Mouse (Mus musculus) limb, embryonic 14.5 days (tissue): ENCODE results near the gene Pde3a. TPM values are rescaled to one million over a fixed set of nuclear protein-coding genes. Genes with fewer than 3 reads are reported as not detected.

Experiments used
- ATAC-seq: fragments of 200-750 bp; cut with Nextera tagmentation; 2 replicates; pipeline ENCODE4 v1.8.0; 2017; ENCODE audit warnings: low read depth, moderate number of reproducible peaks, moderate TSS enrichment; ENCODE audit not compliant: low FRiP score
- DNase-seq: peaks from one replicate; pipeline ENCODE4 v3.0.0-alpha.2; 2015; ENCODE audit warnings: low spot score
- H3K27ac ChIP-seq: fragments of 300-500 bp; sonication (generic); replicated peaks from 2 replicates; pipeline ENCODE4 v1.5.1; 2014; ENCODE audit warnings: low read depth, mild to moderate bottlenecking, low read length, moderate library complexity, mixed read lengths
- H3K27me3 ChIP-seq: fragments of 300-500 bp; sonication (generic); 2 replicates; pipeline ENCODE4 v1.6.1; 2014; ENCODE audit warnings: low read length, mixed read lengths; ENCODE audit not compliant: control insufficient read depth, insufficient read depth
- H3K36me3 ChIP-seq: fragments of 300-500 bp; sonication (generic); 2 replicates; pipeline ENCODE4 v1.6.1; 2014; ENCODE audit warnings: mild to moderate bottlenecking, low read length, moderate library complexity, mixed read lengths; ENCODE audit not compliant: control insufficient read depth, insufficient read depth
- H3K4me1 ChIP-seq: fragments of 300-500 bp; sonication (generic); 2 replicates; pipeline ENCODE4 v1.6.1; 2014; ENCODE audit warnings: antibody characterized with exemption, low read length, mixed read lengths; ENCODE audit not compliant: control insufficient read depth, insufficient read depth
- H3K4me2 ChIP-seq: fragments of 300-500 bp; sonication (generic); replicated peaks from 2 replicates; pipeline ENCODE4 v1.6.1; 2014; ENCODE audit warnings: low read depth, mild to moderate bottlenecking, low read length, moderate library complexity; ENCODE audit not compliant: severe bottlenecking
- H3K4me3 ChIP-seq: fragments of 300-500 bp; sonication (generic); replicated peaks from 2 replicates; pipeline ENCODE4 v1.5.1; 2014; ENCODE audit warnings: low read length
- H3K9ac ChIP-seq: fragments of 300-500 bp; sonication (generic); 2 replicates; pipeline ENCODE4 v1.6.1; 2014; ENCODE audit warnings: mild to moderate bottlenecking, low read depth, low read length, moderate library complexity; ENCODE audit not compliant: severe bottlenecking
- H3K9me3 ChIP-seq: fragments of 300-500 bp; sonication (generic); 2 replicates; pipeline ENCODE4 v1.6.1; 2016; ENCODE audit warnings: low read length; ENCODE audit not compliant: control insufficient read depth
- POLR2A ChIP-seq: fragments of 200-500 bp; IDR thresholded peaks from 2 replicates; pipeline ENCODE4 v1.8.0; 2012; ENCODE audit warnings: inconsistent platforms, mild to moderate bottlenecking, moderate library complexity, borderline replicate concordance; ENCODE audit not compliant: insufficient read depth, insufficient read length; ENCODE audit errors: extremely low read depth
- WGBS: fragments of 180-500 bp; shearing (Covaris S2); extraction: QIAGEN DNeasy Blood & Tissue Kit; methylation state at CpG from one replicate; pipeline ENCODE4 v1.1.7; 2014; 5-methylcytosine and 5-hydroxymethylcytosine counted together
- polyA plus RNA-seq, 2 experiments: library from polyadenylated mRNA; depleted of rRNA in 1 of 2; stranded (reverse) in 1 of 2; unstranded in 1 of 2; fragments of >200 nt; fragmentation: Nextera tagmentation in 1 of 2; extraction: Ambion mirVana in 1 of 2; gene quantifications; 2 replicates each; pipeline versions ENCODE4 v1.2.1 to v1.2.3; 2012 to 2014

The Pde3a gene
- 4.6 and 5.6 TPM in 2 replicates for polyA plus RNA-seq (2012; rRNA removed)
- 5.2 and 6.4 TPM in 2 replicates for polyA plus RNA-seq (2014; fragmentation: Nextera tagmentation; extraction: Ambion mirVana)

- ATAC-seq (peak; percentile 35), DNase-seq (peak; percentile 54)
- H3K27ac ChIP-seq: peak within 1 kb of the TSS; percentile 87
- H3K4me3 ChIP-seq: peak within 1 kb of the TSS; percentile 79
- 3% methylated on average over 20 of the region's 28 CpGs for WGBS
- peak within 1 kb of the TSS; percentile 80 for H3K4me2 ChIP-seq
- peak within 1 kb of the TSS; percentile 83 for H3K9ac ChIP-seq
- no peaks in the 10 kb centered on the region for H3K36me3 ChIP-seq
- no peaks in the 10 kb centered on the region for H3K9me3 ChIP-seq
- H3K4me1 ChIP-seq: peaks cover 9% of the 10 kb centered on the region
- no peaks in the 10 kb centered on the region; the same call in 1 of the 2 replicates for H3K27me3 ChIP-seq
- no peak for TF ChIP-seq POLR2A
Measured at GRCm38 (mm10) chr6:141248691-141249584, at the start of gene Pde3a. Gene Pde3a, plus strand, starts transcription at chr6:141249269.

- Histone ChIP-seq H3K9me3 (no peaks in the 10 kb centered on the region), H3K27ac (no peak overlapping the region), H3K36me3 (no peaks in the 10 kb centered on the region), H3K27me3 (no peaks in the 10 kb centered on the region), H3K9ac (no peak overlapping the region), H3K4me2 (no peak overlapping the region), H3K4me1 (no peaks in the 10 kb centered on the region), H3K4me3 (no peak overlapping the region)
- DNase-seq: no peak
- no peak for TF ChIP-seq POLR2A
- ATAC-seq: no peak
Measured at GRCm38 (mm10) chr6:141200173-141200615, 48.9 kb upstream of the Pde3a start.

- Histone ChIP-seq H3K9ac (no peak overlapping the region), H3K36me3 (no peaks in the 10 kb centered on the region), H3K27me3 (no peaks in the 10 kb centered on the region), H3K4me1 (no peaks in the 10 kb centered on the region), H3K4me2 (no peak overlapping the region), H3K9me3 (no peaks in the 10 kb centered on the region), H3K27ac (no peak overlapping the region), H3K4me3 (no peak overlapping the region)
- 84% methylated on average over 6 of the region's 6 CpGs for WGBS
- TF ChIP-seq POLR2A: no peak
- no peak for ATAC-seq
- DNase-seq: no peak
Measured at GRCm38 (mm10) chr6:141207531-141207930, 41.5 kb upstream of the Pde3a start.

- no peak overlapping the region for H3K27ac ChIP-seq
- H3K36me3 ChIP-seq: no peaks in the 10 kb centered on the region
- H3K4me3 ChIP-seq: no peak overlapping the region
- TF ChIP-seq POLR2A: no peak
- no peaks in the 10 kb centered on the region for H3K4me1 ChIP-seq
- H3K9ac ChIP-seq: no peak overlapping the region
- no peaks in the 10 kb centered on the region for H3K27me3 ChIP-seq
- H3K4me2 ChIP-seq: no peak overlapping the region
- DNase-seq: no peak
- H3K9me3 ChIP-seq: no peaks in the 10 kb centered on the region
- no peak for ATAC-seq
- WGBS: 81% methylated on average over 1 of the region's 1 CpGs
Measured at GRCm38 (mm10) chr6:141208283-141208872, 40.7 kb upstream of the Pde3a start.

- no peak overlapping the region for H3K4me2 ChIP-seq
- no peak overlapping the region for H3K4me3 ChIP-seq
- H3K36me3 ChIP-seq: no peaks in the 10 kb centered on the region
- no peaks in the 10 kb centered on the region for H3K4me1 ChIP-seq
- H3K27me3 ChIP-seq: no peaks in the 10 kb centered on the region
- TF ChIP-seq POLR2A: no peak
- H3K9ac ChIP-seq: no peak overlapping the region
- no peak for DNase-seq
- ATAC-seq: no peak
- no peaks in the 10 kb centered on the region for H3K9me3 ChIP-seq
- H3K27ac ChIP-seq: no peak overlapping the region
- 87% methylated on average over 3 of the region's 3 CpGs for WGBS
Measured at GRCm38 (mm10) chr6:141210021-141210420, 39.0 kb upstream of the Pde3a start.
